Mouse (Mus musculus): ENCODE measurements around the gene Ager. TPM values are rescaled to one million over a fixed set of nuclear protein-coding genes. Genes with fewer than 3 reads are reported as not detected.

Gene Ager
- polyA plus RNA-seq, 1 experiment, result 5.2 TPM

DNA sequence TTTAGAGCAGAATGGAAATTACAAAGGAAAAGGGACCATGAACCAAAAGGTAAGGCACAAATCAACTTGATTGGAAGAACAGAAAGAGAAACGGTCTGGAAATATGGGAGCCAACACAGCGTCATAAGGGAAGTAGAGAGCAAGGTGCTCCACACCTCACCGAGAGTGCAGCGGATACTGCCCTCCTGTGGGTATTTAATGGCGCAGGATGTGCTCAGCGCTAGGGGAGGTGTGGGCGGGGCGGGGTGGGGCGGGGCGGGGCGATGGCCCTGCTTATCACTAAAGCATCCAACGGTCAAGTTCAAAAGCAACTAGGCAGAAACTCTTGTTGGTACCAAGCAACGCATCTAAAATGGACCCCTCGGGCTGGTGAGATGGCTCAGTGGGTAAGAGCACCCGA, 37.8 kb upstream of the Ager start:
- H3K27me3 ChIP-seq (ENCODE audit: control insufficient read depth, insufficient read depth, low read length), result no peaks in the 10 kb centered on the region
- no peaks in the 10 kb centered on the region for H3K36me3 ChIP-seq (ENCODE audit: control insufficient read depth, insufficient read depth, low read length)
- peaks cover 2% of the 10 kb centered on the region; the same call in 1 of the 2 replicates for H3K4me1 ChIP-seq (ENCODE audit: control insufficient read depth, insufficient read depth, insufficient read length)
- WGBS, result 53% methylated on average over 15 of the region's 15 CpGs
- TF ChIP-seq POLR2A (IDR thresholded peaks at IDR 0.05; ENCODE audit: low read depth, low read length) (no peak), CTCF (IDR thresholded peaks at IDR 0.05; ENCODE audit: extremely low read depth, insufficient read depth, insufficient read length, insufficient replicate concordance) (no peak)
- H3K27ac ChIP-seq (ENCODE audit: insufficient read depth, low read length), result no peak overlapping the region
- no peak overlapping the region for H3K4me3 ChIP-seq (ENCODE audit: extremely low read depth, insufficient read depth, insufficient read length)
- DNase-seq (ENCODE audit: low read depth in 1 of 2, low spot score in 2 of 2), result peak; percentile 24 to 26

DNA sequence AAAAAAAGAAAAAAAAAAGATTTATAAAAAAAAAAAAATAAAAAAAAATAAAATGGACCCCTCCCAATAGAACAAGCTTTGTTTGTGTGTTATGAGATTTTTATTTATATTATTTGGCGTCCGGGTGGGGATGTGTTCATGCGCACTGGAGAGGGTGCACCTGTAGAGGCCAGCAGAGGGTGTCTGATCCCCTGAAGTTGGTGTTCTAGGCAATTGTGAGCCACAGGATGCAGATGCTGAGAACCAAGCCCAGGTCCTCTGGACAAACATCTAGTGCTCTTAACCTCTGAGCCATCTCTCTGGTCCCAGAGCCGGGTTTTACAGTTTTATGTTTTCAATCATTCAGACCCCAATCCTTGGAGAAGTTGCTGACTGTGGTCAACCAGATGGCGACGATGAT, 37.2 kb upstream of the Ager start:
- DNase-seq (ENCODE audit: low read depth in 1 of 2, low spot score in 2 of 2), result no peak
- no peaks in the 10 kb centered on the region for H3K36me3 ChIP-seq (ENCODE audit: control insufficient read depth, insufficient read depth, low read length)
- TF ChIP-seq POLR2A (IDR thresholded peaks at IDR 0.05; ENCODE audit: low read depth, low read length), result no peak
- TF ChIP-seq CTCF (IDR thresholded peaks at IDR 0.05; ENCODE audit: extremely low read depth, insufficient read depth, insufficient read length, insufficient replicate concordance), result no peak
- H3K4me1 ChIP-seq (ENCODE audit: control insufficient read depth, insufficient read depth, insufficient read length), result peaks cover 2% of the 10 kb centered on the region; the same call in 1 of the 2 replicates
- 88% methylated on average over 6 of the region's 6 CpGs for WGBS
- H3K4me3 ChIP-seq (ENCODE audit: extremely low read depth, insufficient read depth, insufficient read length), result no peak overlapping the region
- H3K27me3 ChIP-seq (ENCODE audit: control insufficient read depth, insufficient read depth, low read length), result no peaks in the 10 kb centered on the region
- H3K27ac ChIP-seq (ENCODE audit: insufficient read depth, low read length), result no peak overlapping the region

DNA sequence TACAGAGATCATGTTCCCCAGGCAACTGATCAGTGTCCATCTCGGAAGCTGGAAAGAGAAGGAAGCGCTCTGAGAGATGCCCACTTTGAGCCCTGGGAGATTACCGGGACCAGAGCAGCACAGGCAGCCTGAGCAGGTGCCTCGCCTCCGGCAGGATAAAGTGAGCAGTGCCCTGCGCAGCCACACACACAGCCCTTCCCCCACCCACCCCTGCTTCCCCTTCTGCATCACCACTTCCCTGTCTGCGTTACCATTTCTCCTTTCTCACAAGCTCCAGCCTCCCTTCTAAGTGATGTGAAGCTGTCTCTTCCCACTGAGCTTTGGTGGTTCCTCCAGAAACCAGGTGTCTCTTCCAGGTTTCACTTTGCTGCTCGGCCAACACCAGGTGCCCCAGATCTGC, 36.5 kb upstream of the Ager start:
- Histone ChIP-seq H3K27me3 (ENCODE audit: control insufficient read depth, insufficient read depth, low read length) (no peaks in the 10 kb centered on the region), H3K36me3 (ENCODE audit: control insufficient read depth, insufficient read depth, low read length) (no peaks in the 10 kb centered on the region), H3K4me3 (ENCODE audit: extremely low read depth, insufficient read depth, insufficient read length) (peak overlapping the region; percentile 52), H3K27ac (ENCODE audit: insufficient read depth, low read length) (peak overlapping the region; percentile 66), H3K4me1 (ENCODE audit: control insufficient read depth, insufficient read depth, insufficient read length) (peaks cover 2% of the 10 kb centered on the region; the same call in 1 of the 2 replicates)
- DNase-seq (ENCODE audit: low read depth in 1 of 2, low spot score in 2 of 2), result peak; percentile 48 to 50
- TF ChIP-seq CTCF (IDR thresholded peaks at IDR 0.05; ENCODE audit: extremely low read depth, insufficient read depth, insufficient read length, insufficient replicate concordance) (no peak), POLR2A (IDR thresholded peaks at IDR 0.05; ENCODE audit: low read depth, low read length) (no peak)
- WGBS, result 7% methylated on average over 8 of the region's 8 CpGs

DNA sequence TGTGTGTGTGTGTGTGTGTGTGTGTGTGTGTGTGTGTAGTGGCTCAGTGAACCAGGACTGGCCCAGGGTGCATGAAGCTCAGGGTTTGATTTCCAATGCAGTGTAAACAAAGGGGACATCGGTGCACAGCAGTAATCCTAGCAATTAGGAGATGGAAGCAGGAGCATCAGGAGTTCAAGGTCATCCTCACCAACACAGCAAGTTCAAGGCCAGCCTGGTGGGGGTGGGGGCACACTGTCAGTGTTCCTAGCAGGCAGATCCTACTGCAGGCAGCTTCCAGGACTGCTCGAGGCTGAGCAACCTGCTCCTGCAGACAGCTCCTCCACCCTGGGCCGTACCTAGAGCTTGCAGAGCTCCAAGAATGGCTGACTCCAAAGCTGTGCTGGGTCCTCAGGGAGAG, 35.1 kb upstream of the Ager start:
- 87% methylated on average over 3 of the region's 3 CpGs for WGBS
- Histone ChIP-seq H3K4me3 (ENCODE audit: extremely low read depth, insufficient read depth, insufficient read length) (no peak overlapping the region), H3K4me1 (ENCODE audit: control insufficient read depth, insufficient read depth, insufficient read length) (peaks cover 2% of the 10 kb centered on the region; the same call in 1 of the 2 replicates), H3K27me3 (ENCODE audit: control insufficient read depth, insufficient read depth, low read length) (no peaks in the 10 kb centered on the region), H3K36me3 (ENCODE audit: control insufficient read depth, insufficient read depth, low read length) (no peaks in the 10 kb centered on the region), H3K27ac (ENCODE audit: insufficient read depth, low read length) (no peak overlapping the region)
- no peak for DNase-seq (ENCODE audit: low read depth in 1 of 2, low spot score in 2 of 2)
- no peak for TF ChIP-seq POLR2A (IDR thresholded peaks at IDR 0.05; ENCODE audit: low read depth, low read length)
- no peak for TF ChIP-seq CTCF (IDR thresholded peaks at IDR 0.05; ENCODE audit: extremely low read depth, insufficient read depth, insufficient read length, insufficient replicate concordance)

DNA sequence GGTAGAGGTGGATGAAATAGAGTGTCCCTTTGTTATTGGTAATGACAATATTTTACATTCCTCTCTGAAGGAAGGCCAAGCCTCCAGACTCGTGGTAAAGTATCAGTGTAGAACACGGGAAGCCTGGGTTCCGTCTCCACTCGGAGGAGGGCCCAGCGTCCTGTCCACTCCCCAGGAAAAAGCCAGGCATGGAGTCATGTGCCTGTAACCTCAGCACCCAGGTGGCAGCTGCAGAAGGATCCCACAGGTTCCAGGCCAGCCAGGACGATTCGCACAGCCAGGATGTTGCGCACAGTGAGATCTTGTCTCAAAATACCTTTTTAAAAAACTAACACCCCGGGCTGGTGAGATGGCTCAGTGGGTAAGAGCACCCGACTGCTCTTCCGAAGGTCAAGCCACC, 34.3 kb upstream of the Ager start:
- no peak for DNase-seq (ENCODE audit: low read depth in 1 of 2, low spot score in 2 of 2)
- TF ChIP-seq POLR2A (IDR thresholded peaks at IDR 0.05; ENCODE audit: low read depth, low read length) (no peak), CTCF (IDR thresholded peaks at IDR 0.05; ENCODE audit: extremely low read depth, insufficient read depth, insufficient read length, insufficient replicate concordance) (no peak)
- Histone ChIP-seq H3K36me3 (ENCODE audit: control insufficient read depth, insufficient read depth, low read length) (no peaks in the 10 kb centered on the region), H3K4me3 (ENCODE audit: extremely low read depth, insufficient read depth, insufficient read length) (no peak overlapping the region), H3K27me3 (ENCODE audit: control insufficient read depth, insufficient read depth, low read length) (no peaks in the 10 kb centered on the region), H3K4me1 (ENCODE audit: control insufficient read depth, insufficient read depth, insufficient read length) (peaks cover 2% of the 10 kb centered on the region; the same call in 1 of the 2 replicates), H3K27ac (ENCODE audit: insufficient read depth, low read length) (no peak overlapping the region)
- 88% methylated on average over 11 of the region's 11 CpGs for WGBS

DNA sequence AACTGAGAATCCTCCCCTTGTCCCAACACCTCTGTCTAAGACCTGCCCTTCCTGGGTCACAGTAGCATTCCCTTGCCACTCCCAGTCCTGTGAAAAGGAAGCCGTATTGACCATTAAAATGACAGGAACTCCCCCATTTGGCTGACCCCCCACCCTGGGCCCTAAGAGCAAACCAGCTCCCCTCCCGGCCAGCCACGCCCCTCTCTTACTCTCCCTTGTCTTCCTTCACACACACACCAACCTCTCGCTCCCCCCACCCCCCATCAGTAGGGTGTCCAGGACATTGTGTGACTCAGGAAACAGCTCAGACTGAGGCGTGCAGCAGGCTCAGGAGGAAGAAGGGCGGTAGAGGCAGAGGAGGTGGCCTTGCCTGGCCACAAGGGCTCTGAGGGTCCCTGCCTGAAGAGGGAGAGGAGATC, 33.6 kb upstream of the Ager start, which contains the start of gene Notch4:
Gene Notch4, plus strand, starts transcription at position 266 of the 419 bp plus-strand sequence.
- DNase-seq (ENCODE audit: low read depth in 1 of 2, low spot score in 2 of 2), result no peak

DNA sequence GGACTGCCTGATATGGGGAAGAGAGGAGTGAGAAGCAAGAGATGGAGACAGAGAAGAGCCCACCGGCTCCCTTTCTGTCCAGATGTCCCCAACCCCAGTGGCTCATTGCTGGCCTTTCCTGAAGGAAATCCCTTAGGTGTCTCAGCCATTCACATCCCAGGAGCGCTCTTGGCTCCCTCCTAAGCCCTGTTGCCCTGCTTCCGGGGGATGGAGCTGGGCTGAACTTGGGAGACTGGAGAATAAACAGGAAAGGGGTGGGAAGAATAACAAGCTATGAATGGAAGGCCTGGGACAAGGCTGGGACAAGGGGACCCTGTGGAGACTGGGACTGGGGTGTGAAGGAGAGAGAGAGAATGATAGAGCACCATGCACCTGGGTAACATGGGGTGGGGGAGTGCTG, 32.9 kb upstream of the Ager start:
- TF ChIP-seq POLR2A (IDR thresholded peaks at IDR 0.05; ENCODE audit: low read depth, low read length) (no peak), CTCF (IDR thresholded peaks at IDR 0.05; ENCODE audit: extremely low read depth, insufficient read depth, insufficient read length, insufficient replicate concordance) (no peak)
- H3K4me1 ChIP-seq (ENCODE audit: control insufficient read depth, insufficient read depth, insufficient read length), result peaks cover 2% of the 10 kb centered on the region; the same call in 1 of the 2 replicates
- WGBS, result 84% methylated on average over 3 of the region's 3 CpGs
- no peak overlapping the region for H3K27ac ChIP-seq (ENCODE audit: insufficient read depth, low read length)
- DNase-seq (ENCODE audit: low read depth in 1 of 2, low spot score in 2 of 2), result no peak
- H3K27me3 ChIP-seq (ENCODE audit: control insufficient read depth, insufficient read depth, low read length), result no peaks in the 10 kb centered on the region
- H3K4me3 ChIP-seq (ENCODE audit: extremely low read depth, insufficient read depth, insufficient read length), result no peak overlapping the region
- H3K36me3 ChIP-seq (ENCODE audit: control insufficient read depth, insufficient read depth, low read length), result no peaks in the 10 kb centered on the region

More for the DNA sequence above, 33.6 kb upstream of the Ager start, which contains the start of gene Notch4:
- Histone ChIP-seq H3K27me3 (ENCODE audit: control insufficient read depth, insufficient read depth, low read length) (no peaks in the 10 kb centered on the region), H3K4me1 (ENCODE audit: control insufficient read depth, insufficient read depth, insufficient read length) (peaks cover 2% of the 10 kb centered on the region; the same call in 1 of the 2 replicates), H3K27ac (ENCODE audit: insufficient read depth, low read length) (0 out of 2 replicates have a peak within 1 kb of the TSS, but pooled peaks have one; percentile 8), H3K4me3 (ENCODE audit: extremely low read depth, insufficient read depth, insufficient read length) (no peak within 1 kb of the TSS), H3K36me3 (ENCODE audit: control insufficient read depth, insufficient read depth, low read length) (no peaks in the 10 kb centered on the region)
- WGBS, result 13% methylated on average over 6 of the region's 6 CpGs
- TF ChIP-seq CTCF (IDR thresholded peaks at IDR 0.05; ENCODE audit: extremely low read depth, insufficient read depth, insufficient read length, insufficient replicate concordance) (no peak), POLR2A (IDR thresholded peaks at IDR 0.05; ENCODE audit: low read depth, low read length) (no peak)
